Mouse (Mus musculus): ENCODE results near the gene Hspa12b. TPM values are rescaled to one million over a fixed set of nuclear protein-coding genes. Genes with fewer than 3 reads are reported as not detected.
A peak's percentile ranks its signal among the peaks of the same experiment; 100 is the strongest.

Hspa12b gene
- polyA plus RNA-seq, 1 experiment from 2014 or later = 10.0 TPM

DNA sequence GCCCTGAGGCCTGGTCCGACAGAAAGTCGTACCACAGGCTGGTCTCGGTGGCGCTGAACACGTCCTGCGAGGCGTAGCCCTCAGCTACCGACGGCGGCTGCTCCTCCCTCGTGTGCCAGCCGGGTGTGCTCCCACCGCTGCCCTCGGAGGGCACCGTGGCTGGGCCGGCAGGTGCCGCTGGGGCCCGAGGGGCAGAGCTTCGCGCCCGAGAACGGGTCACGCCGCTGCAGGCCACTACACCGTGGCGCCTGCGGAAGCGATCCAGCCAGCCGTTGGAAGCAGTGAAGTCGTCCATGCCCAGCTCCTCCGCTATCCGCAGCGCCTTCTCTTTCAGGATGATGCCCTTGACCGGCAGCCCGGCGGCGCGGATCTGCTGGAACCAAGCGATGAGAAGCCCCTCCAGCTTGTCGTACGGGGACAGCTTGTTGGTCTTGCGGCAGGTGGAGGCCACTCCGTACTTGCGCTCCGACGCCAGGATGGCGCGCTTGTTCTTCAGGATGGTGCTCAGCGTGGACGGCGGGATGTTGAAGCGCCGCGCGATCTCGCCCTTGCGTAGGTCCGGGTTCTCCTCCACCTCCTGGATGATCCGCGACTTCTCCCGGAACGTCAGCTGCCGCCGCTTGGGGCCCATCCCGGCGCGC is 52.3 kb downstream of the Hspa12b start:
- peak; percentile 77 for DNase-seq
- Histone ChIP-seq H3K4me1 (ENCODE audit: insufficient read depth) (peaks cover 21% of the 10 kb centered on the region), H3K27me3 (ENCODE audit: insufficient read depth, low read length) (no peaks in the 10 kb centered on the region), H3K9me3 (ENCODE audit: low read depth, low read length) (no peaks in the 10 kb centered on the region), H3K4me3 (ENCODE audit: low read depth, low read length) (peak overlapping the region; percentile 76), H3K9ac (peak overlapping the region; percentile 94), H3K27ac (ENCODE audit: low read depth) (peak overlapping the region; percentile 90), H3K36me3 (ENCODE audit: insufficient read depth) (peaks cover 14% of the 10 kb centered on the region; the same call in 1 of the 2 replicates), H3K4me2 (peak overlapping the region; percentile 97)
- WGBS = under 1% methylated on average over 67 of the region's 67 CpGs
- peak; percentile 52 for ATAC-seq (ENCODE audit: insufficient read depth)
- TF ChIP-seq CTCF (IDR thresholded peaks at IDR 0.05; ENCODE audit: low read depth) = no peak

DNA sequence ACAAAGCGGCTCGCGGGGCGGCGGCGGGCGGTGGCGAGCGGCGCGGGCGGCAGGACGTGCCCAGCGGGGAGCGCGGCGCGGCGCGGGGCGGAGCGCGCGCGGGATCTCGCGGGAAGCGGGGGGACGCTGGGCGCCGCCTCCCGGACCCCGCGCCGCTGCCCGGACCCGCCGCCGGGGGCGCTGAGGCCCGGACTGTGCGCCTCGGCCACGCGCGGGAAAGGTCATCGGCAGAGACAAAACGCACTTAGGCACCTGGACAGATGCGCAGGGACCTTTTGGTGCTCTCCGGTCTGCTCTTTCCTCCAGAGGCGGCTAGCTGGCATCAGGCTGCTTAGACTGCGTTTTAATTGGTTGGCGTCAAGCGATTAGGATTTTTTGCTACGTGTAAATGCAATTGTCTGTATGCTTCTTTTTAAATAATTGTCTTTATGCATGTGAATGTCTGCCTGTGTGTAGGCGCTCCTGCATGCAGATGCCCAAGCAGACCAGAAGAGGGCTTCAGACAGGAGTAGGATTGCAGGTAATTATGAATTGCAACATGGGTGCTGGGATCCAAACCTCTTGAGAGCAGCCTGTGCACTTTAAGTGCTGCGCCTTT is 53.0 kb downstream of the Hspa12b start, which contains the start of gene Cenpb:
Cenpb (minus strand) TSS at position 78 of the 598 bp plus-strand sequence.
- H3K9ac ChIP-seq = peak within 1 kb of the TSS; percentile 94
- peaks cover 21% of the 10 kb centered on the region for H3K4me1 ChIP-seq (ENCODE audit: insufficient read depth)
- peak within 1 kb of the TSS; percentile 90 for H3K27ac ChIP-seq (ENCODE audit: low read depth)
- H3K4me3 ChIP-seq (ENCODE audit: low read depth, low read length) = peak within 1 kb of the TSS; percentile 76
- peaks cover 14% of the 10 kb centered on the region; the same call in 1 of the 2 replicates for H3K36me3 ChIP-seq (ENCODE audit: insufficient read depth)
- no peaks in the 10 kb centered on the region for H3K9me3 ChIP-seq (ENCODE audit: low read depth, low read length)
- ATAC-seq (ENCODE audit: insufficient read depth) = peak; percentile 81
- H3K4me2 ChIP-seq = peak within 1 kb of the TSS; percentile 97
- H3K27me3 ChIP-seq (ENCODE audit: insufficient read depth, low read length) = no peaks in the 10 kb centered on the region
- WGBS = 2% methylated on average over 47 of the region's 57 CpGs
- DNase-seq = peak; percentile 92
- TF ChIP-seq CTCF (IDR thresholded peaks at IDR 0.05; ENCODE audit: low read depth) = peak; percentile 46; the same call in 1 of the 2 replicates

GRCm38 (mm10) chr2:131186343-131186742 is 59.3 kb downstream of the Hspa12b start:
- Histone ChIP-seq H3K9ac (peak overlapping the region; percentile 80), H3K36me3 (ENCODE audit: insufficient read depth) (peaks cover 11% of the 10 kb centered on the region), H3K4me1 (ENCODE audit: insufficient read depth) (peaks cover 8% of the 10 kb centered on the region; the same call in 1 of the 2 replicates), H3K27ac (ENCODE audit: low read depth) (peak overlapping the region; percentile 76), H3K27me3 (ENCODE audit: insufficient read depth, low read length) (no peaks in the 10 kb centered on the region), H3K4me2 (peak overlapping the region; percentile 88), H3K4me3 (ENCODE audit: low read depth, low read length) (peak overlapping the region; percentile 71), H3K9me3 (ENCODE audit: low read depth, low read length) (no peaks in the 10 kb centered on the region)
- TF ChIP-seq CTCF (IDR thresholded peaks at IDR 0.05; ENCODE audit: low read depth) = no peak
- 2% methylated on average over 14 of the region's 14 CpGs for WGBS
- peak; percentile 17; the same call in 1 of the 2 replicates for ATAC-seq (ENCODE audit: insufficient read depth)
- DNase-seq = no peak

DNA sequence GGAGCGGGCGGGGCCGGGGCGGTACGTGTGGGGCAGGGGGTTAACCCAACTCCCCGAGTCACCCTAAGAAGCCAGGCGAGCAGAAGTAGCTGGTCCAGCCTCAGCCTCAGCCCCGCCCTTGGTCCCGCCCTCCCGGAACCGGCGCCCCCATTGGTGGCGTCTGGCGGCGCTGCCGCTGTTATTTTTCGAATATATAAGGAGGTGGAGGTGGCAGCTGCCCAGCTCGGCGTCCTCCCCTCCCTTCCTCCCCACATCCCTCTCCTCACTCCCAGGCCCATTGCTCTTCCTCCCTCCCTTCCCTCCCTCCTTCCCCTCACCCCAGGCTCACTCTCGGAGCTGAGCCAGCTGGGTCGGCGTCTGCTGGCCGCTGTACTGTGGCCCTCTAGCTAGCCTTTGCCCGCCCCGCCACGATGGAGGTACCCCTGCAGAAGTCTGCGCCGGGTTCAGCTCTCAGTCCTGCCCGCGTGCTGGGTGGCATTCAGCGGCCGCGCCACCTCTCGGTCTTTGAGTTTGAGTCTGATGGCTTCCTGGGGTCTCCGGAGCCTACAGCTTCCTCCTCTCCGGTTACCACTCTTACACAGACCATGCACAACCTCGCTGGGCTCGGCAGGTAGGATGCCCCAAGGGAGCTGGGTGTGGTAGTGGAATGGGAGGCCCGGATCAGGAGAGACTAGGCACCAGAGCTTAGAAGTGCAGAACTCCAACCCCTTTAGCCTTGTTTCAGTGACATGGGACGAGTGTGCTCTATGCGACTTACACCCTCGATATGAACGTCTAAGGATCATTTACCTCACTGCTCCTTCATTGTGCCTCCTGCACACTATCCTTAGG is 59.9 kb downstream of the Hspa12b start, which contains the start of the genes Cdc25b and Spef1:
Cdc25b (plus strand) TSS at position 179 of the 831 bp plus-strand sequence.
Spef1 (minus strand) TSS at position 512 of the 831 bp plus-strand sequence.
- peaks cover 18% of the 10 kb centered on the region for H3K36me3 ChIP-seq (ENCODE audit: insufficient read depth)
- H3K9me3 ChIP-seq (ENCODE audit: low read depth, low read length) = no peaks in the 10 kb centered on the region
- peaks cover 8% of the 10 kb centered on the region; the same call in 1 of the 2 replicates for H3K4me1 ChIP-seq (ENCODE audit: insufficient read depth)
- peak within 1 kb of the TSS; percentile 76 for H3K27ac ChIP-seq (ENCODE audit: low read depth)
- peak within 1 kb of the TSS; percentile 88 for H3K4me2 ChIP-seq
- no peak for TF ChIP-seq CTCF (IDR thresholded peaks at IDR 0.05; ENCODE audit: low read depth)
- H3K4me3 ChIP-seq (ENCODE audit: low read depth, low read length) = peak within 1 kb of the TSS; percentile 71
- WGBS = under 1% methylated on average over 43 of the region's 43 CpGs
- DNase-seq = peak; percentile 93
- H3K27me3 ChIP-seq (ENCODE audit: insufficient read depth, low read length) = no peaks in the 10 kb centered on the region
- peak within 1 kb of the TSS; percentile 80 for H3K9ac ChIP-seq
- ATAC-seq (ENCODE audit: insufficient read depth) = peak; percentile 92

- DNase-seq = no peak
These were observed 60.5 kb downstream of the Hspa12b start for GRCm38 (mm10) chr2:131187602-131187922.

GRCm38 (mm10) chr2:131188311-131188710 is 61.2 kb downstream of the Hspa12b start:
- peak overlapping the region; percentile 71; the same call in 1 of the 2 replicates for H3K4me3 ChIP-seq (ENCODE audit: low read depth, low read length)
- 90% methylated on average over 5 of the region's 5 CpGs for WGBS

More at GRCm38 (mm10) chr2:131187602-131187922, 60.5 kb downstream of the Hspa12b start:
- TF ChIP-seq CTCF (IDR thresholded peaks at IDR 0.05; ENCODE audit: low read depth) = no peak
- H3K9ac ChIP-seq = peak overlapping the region; percentile 80
- H3K27me3 ChIP-seq (ENCODE audit: insufficient read depth, low read length) = no peaks in the 10 kb centered on the region
- H3K4me3 ChIP-seq (ENCODE audit: low read depth, low read length) = peak overlapping the region; percentile 71
- peak overlapping the region; percentile 76; the same call in 1 of the 2 replicates for H3K27ac ChIP-seq (ENCODE audit: low read depth)
- H3K36me3 ChIP-seq (ENCODE audit: insufficient read depth) = peaks cover 21% of the 10 kb centered on the region
- no peak for ATAC-seq (ENCODE audit: insufficient read depth)
- no peaks in the 10 kb centered on the region for H3K9me3 ChIP-seq (ENCODE audit: low read depth, low read length)
- WGBS = 25% methylated on average over 3 of the region's 3 CpGs
- H3K4me2 ChIP-seq = peak overlapping the region; percentile 88
- H3K4me1 ChIP-seq (ENCODE audit: insufficient read depth) = peaks cover 8% of the 10 kb centered on the region; the same call in 1 of the 2 replicates

More at GRCm38 (mm10) chr2:131188311-131188710, 61.2 kb downstream of the Hspa12b start:
- no peak for DNase-seq
- Histone ChIP-seq H3K27ac (ENCODE audit: low read depth) (no peak overlapping the region), H3K9me3 (ENCODE audit: low read depth, low read length) (no peaks in the 10 kb centered on the region), H3K9ac (no peak overlapping the region), H3K4me2 (peak overlapping the region; percentile 88), H3K27me3 (ENCODE audit: insufficient read depth, low read length) (no peaks in the 10 kb centered on the region), H3K4me1 (ENCODE audit: insufficient read depth) (peaks cover 8% of the 10 kb centered on the region; the same call in 1 of the 2 replicates), H3K36me3 (ENCODE audit: insufficient read depth) (peaks cover 28% of the 10 kb centered on the region)
- ATAC-seq (ENCODE audit: insufficient read depth) = no peak
- no peak for TF ChIP-seq CTCF (IDR thresholded peaks at IDR 0.05; ENCODE audit: low read depth)
